Mouse (Mus musculus) hindbrain, embryonic 10.5 days (tissue): ENCODE results near the gene A2m. TPM values are rescaled to one million over a fixed set of nuclear protein-coding genes. Genes with fewer than 3 reads are reported as not detected.

Experiments
- DNase-seq: peaks from one replicate; pipeline ENCODE4 v3.0.0-alpha.2; 2017; ENCODE audit warnings: low spot score
- H3K27ac ChIP-seq: fragments of 300-500 bp; sonication (generic); 2 replicates; pipeline ENCODE4 v1.5.1; 2016; ENCODE audit warnings: mild to moderate bottlenecking, moderate library complexity
- H3K27me3 ChIP-seq: fragments of 300-500 bp; sonication (generic); 2 replicates; pipeline ENCODE4 v1.6.1; 2016; ENCODE audit warnings: mild to moderate bottlenecking; ENCODE audit not compliant: poor library complexity, insufficient read depth, severe bottlenecking
- H3K36me3 ChIP-seq: fragments of 300-500 bp; sonication (generic); 2 replicates; pipeline ENCODE4 v1.6.1; 2016; ENCODE audit warnings: mild to moderate bottlenecking, moderate library complexity
- H3K4me1 ChIP-seq: fragments of 300-500 bp; sonication (generic); replicated peaks from 2 replicates; pipeline ENCODE4 v1.6.1; 2016; ENCODE audit warnings: mild to moderate bottlenecking
- H3K4me3 ChIP-seq: fragments of 300-500 bp; sonication (generic); 2 replicates; pipeline ENCODE4 v1.5.1; 2016; ENCODE audit warnings: mild to moderate bottlenecking, moderate library complexity
- H3K9me3 ChIP-seq: fragments of 300-500 bp; sonication (generic); 2 replicates; pipeline ENCODE4 v1.6.1; 2016; ENCODE audit warnings: mild to moderate bottlenecking, moderate library complexity
- WGBS: fragments of 180-500 bp; shearing (Covaris S2); methylation state at CpG from one replicate; pipeline ENCODE4 v1.1.7; 2016; 5-methylcytosine and 5-hydroxymethylcytosine counted together
- polyA plus RNA-seq: library from polyadenylated mRNA; unstranded; fragments of >200 nt; fragmentation: Nextera tagmentation; extraction: Ambion mirVana; gene quantifications from 2 replicates; pipeline ENCODE4 v1.2.1, GENCODE M21; 2016

A2m gene
- 2.5 and 2.6 TPM in 2 replicates for polyA plus RNA-seq

DNA sequence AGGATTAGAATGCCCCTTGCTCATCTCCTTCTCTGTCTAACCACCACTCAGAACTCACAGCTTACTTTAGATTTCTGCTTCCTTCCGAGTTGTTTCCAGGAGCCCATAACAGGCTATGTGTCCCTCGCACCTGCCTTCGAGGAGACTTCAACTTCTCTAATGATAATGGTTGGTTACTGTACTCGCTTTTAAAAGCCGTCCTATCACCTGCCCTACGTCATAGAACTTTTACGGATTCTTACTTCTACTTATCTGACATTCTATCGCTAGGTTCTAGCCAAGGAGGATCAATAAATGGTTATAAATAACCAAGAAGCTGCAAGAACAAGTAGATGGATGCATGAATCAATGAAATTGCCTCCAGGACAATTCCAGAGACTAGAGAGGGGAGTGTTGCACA lies at the start of gene A2m:
Gene A2m, plus strand, starts transcription at position 301 of the 400 bp plus-strand sequence.
- Histone ChIP-seq H3K4me3 (peak within 1 kb of the TSS; percentile 44), H3K27ac (peak within 1 kb of the TSS; percentile 74), H3K9me3 (no peaks in the 10 kb centered on the region), H3K27me3 (0 out of 2 replicates have a peak, but pooled peaks cover 4% of the 10 kb centered on the region), H3K36me3 (no peaks in the 10 kb centered on the region), H3K4me1 (peaks cover 9% of the 10 kb centered on the region)
- DNase-seq = no peak
- 93% methylated on average over 8 of the region's 8 CpGs for WGBS

DNA sequence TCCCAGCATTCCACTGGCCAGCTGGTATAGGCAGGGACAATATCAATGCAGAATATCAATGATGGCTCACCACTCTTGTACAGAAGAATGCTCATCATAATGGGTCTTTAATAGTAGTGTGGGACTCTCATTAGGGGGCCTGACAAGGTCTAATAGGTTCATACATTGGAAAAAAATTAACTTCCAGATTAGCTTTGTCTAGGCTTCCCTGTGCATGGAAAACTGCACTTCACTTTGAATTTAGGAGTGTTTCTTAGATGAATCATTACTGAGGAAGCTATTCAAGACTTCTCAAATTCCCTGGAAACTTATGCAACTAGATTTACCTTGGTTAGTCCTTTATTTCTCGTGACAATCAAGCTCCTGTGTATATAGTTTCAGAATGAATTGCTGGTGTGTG lies 45.0 kb upstream of the A2m start:
- Histone ChIP-seq H3K27ac (no peak overlapping the region), H3K4me1 (no peaks in the 10 kb centered on the region), H3K9me3 (no peaks in the 10 kb centered on the region), H3K27me3 (no peaks in the 10 kb centered on the region), H3K4me3 (no peak overlapping the region), H3K36me3 (no peaks in the 10 kb centered on the region)
- no peak for DNase-seq
- 54% methylated on average over 1 of the region's 1 CpGs for WGBS

DNA sequence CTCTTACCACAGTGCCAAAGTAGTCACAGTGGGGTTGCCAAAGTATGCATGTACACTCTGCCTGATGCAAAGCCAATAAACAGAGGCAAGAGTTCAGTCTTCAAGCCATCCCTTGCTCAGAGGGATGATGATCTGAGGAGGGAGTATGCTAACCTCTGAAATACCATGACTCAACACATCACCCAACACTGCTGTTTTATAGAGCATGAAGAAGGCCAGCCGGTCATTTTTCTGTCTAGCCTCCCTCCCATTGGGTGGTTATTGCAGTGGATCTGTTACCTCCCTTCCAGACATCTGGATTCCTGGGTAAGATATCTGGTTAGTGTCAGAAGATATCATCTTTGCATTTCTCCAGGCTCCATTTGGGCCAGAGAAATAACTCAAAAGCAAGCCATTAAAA lies 34.2 kb upstream of the A2m start:
- no peak overlapping the region for H3K4me3 ChIP-seq
- no peaks in the 10 kb centered on the region for H3K36me3 ChIP-seq
- H3K27ac ChIP-seq = no peak overlapping the region
- DNase-seq = no peak
- no peaks in the 10 kb centered on the region for H3K9me3 ChIP-seq
- 84% methylated on average over 1 of the region's 1 CpGs for WGBS
- H3K4me1 ChIP-seq = no peaks in the 10 kb centered on the region
- no peaks in the 10 kb centered on the region for H3K27me3 ChIP-seq

DNA sequence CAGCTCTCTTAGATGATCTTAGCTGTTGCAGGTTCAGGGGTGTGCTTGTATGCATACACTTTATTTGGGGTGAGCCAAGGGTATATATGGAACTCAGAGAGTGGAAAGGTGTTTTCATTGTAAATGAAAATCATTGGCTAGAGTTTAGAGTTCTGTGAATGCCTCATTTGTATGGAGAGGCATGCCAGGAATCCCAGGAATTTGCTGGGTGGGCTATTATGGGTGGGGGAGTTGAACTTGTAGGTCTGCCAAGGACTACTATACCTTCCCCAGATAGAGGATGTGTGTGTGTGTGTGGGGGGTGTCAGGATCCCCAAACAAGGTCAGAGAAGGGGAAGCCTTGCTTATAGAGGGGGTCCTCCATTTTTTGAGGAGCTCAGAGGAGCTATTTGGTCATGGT lies 27.3 kb upstream of the A2m start:
- Histone ChIP-seq H3K36me3 (no peaks in the 10 kb centered on the region), H3K27me3 (no peaks in the 10 kb centered on the region), H3K4me1 (no peaks in the 10 kb centered on the region), H3K9me3 (no peaks in the 10 kb centered on the region), H3K27ac (no peak overlapping the region), H3K4me3 (no peak overlapping the region)
- no peak for DNase-seq

DNA sequence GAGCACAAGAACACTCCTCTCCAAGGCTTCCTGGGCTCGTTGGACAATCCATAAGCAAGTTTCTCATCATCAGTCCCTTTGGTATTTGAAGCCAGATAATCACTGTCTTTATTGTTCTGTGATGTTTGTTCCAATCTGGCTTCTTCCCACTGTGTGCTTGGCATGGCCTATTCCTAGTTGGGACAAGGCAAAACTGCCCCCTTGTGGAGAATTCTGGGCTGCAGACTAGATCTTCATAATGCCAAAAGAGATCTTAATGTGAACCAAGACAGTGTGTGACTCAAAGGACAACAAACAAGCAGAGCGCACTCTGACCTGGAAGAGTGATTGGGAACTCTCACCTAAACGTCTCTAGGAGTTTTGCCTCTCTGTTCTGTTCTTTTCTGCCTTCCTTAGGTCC lies 23.4 kb upstream of the A2m start:
- Histone ChIP-seq H3K9me3 (no peaks in the 10 kb centered on the region), H3K27me3 (no peaks in the 10 kb centered on the region), H3K4me3 (no peak overlapping the region), H3K4me1 (no peaks in the 10 kb centered on the region), H3K27ac (no peak overlapping the region), H3K36me3 (no peaks in the 10 kb centered on the region)
- DNase-seq = no peak
- 44% methylated on average over 3 of the region's 3 CpGs for WGBS

DNA sequence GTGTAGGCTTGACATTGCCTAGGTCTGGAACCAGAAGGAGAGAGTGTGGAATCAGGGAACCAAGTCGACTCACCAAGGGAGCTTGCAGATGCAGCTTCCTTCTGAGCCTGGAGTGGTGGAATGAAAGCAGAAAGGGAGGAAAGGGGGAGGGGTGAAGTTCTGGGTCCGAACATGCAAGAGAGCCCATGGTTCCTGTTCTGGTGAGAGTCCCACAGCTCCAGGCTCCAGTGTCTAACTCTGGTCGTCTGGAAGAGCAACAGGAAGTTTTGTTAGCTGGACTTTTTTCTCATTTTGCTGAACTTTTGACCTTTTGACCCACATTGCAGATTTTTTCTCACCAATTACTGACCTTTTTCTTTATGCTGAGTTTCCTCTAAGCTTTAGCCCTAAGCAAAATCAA lies 17.7 kb upstream of the A2m start:
- Histone ChIP-seq H3K27me3 (no peaks in the 10 kb centered on the region), H3K4me3 (no peak overlapping the region), H3K9me3 (no peaks in the 10 kb centered on the region), H3K27ac (no peak overlapping the region), H3K36me3 (no peaks in the 10 kb centered on the region), H3K4me1 (no peaks in the 10 kb centered on the region)
- DNase-seq = peak; percentile 8
- 35% methylated on average over 3 of the region's 3 CpGs for WGBS

DNA sequence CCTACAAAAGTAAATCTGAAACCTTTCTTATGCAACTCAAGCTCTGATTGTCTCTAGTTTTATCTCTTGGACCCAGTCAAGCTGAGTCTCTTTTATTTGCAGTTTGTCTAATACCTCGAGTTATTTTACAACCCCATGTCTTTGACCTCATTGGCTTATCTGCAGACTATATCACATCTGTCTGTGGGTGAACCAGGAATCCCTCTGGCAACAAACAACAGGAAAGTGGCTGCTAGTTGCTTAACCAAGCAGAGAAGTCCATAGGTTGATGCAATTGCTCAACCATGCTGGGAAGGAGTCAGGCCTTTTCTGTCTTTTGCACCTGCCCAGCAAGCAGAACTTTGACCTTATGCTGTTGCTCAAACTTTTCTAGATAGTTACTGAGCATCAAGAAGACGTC lies 12.7 kb upstream of the A2m start:
- Histone ChIP-seq H3K4me1 (no peaks in the 10 kb centered on the region), H3K27ac (no peak overlapping the region), H3K36me3 (no peaks in the 10 kb centered on the region), H3K27me3 (no peaks in the 10 kb centered on the region), H3K9me3 (no peaks in the 10 kb centered on the region), H3K4me3 (no peak overlapping the region)
- DNase-seq = no peak
- WGBS = 77% methylated on average over 2 of the region's 2 CpGs

DNA sequence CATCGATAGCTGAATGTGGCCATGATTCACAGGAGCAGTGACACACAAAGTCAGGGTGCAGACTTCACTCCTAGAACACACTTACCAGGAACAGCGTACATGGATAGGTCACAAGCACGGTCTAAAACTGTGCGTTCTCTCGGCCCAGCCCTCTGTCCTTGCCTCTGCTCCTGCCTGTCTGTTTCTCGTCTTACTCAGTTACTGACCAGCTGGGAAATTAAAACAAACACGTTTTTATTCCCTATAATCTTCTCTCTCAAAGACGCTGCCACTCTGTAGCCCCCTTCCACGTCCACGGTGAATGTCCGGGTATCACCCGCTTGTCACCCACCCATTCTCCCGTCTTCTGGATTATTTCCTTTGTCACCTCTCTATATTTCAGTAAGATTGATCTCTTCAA lies 656 bp upstream of the A2m start:
- Histone ChIP-seq H3K36me3 (no peaks in the 10 kb centered on the region), H3K4me3 (no peak overlapping the region), H3K4me1 (peaks cover 9% of the 10 kb centered on the region), H3K27ac (no peak overlapping the region), H3K27me3 (0 out of 2 replicates have a peak, but pooled peaks cover 4% of the 10 kb centered on the region), H3K9me3 (no peaks in the 10 kb centered on the region)
- 86% methylated on average over 13 of the region's 13 CpGs for WGBS
- DNase-seq = no peak

DNA sequence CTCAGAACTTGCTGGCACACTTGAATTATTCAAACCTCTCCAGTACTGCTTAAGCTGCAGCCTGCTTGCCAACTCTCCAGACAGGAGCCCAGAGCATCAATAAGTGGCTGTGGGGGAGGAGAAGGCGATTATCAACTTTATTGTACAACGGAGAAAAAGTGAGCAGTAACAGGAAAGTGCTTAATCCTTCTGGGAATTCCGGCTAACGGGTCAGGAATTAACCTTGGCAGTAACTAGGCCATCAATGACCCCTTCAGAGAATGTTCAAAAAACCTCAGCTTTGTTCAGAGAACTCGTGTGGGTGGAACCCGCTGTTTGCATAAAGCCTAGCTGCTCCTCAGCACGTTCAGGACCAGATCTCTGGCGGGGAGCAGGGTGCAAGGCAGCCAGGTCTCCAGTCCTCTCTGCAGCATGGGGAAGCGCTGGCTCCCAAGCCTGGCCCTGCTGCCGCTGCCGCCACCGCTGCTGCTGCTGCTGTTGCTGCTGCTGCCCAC lies 749 bp downstream of the A2m start:
- peak; percentile 54 for DNase-seq
- Histone ChIP-seq H3K27me3 (0 out of 2 replicates have a peak, but pooled peaks cover 4% of the 10 kb centered on the region), H3K36me3 (no peaks in the 10 kb centered on the region), H3K27ac (peak overlapping the region; percentile 74), H3K9me3 (no peaks in the 10 kb centered on the region), H3K4me3 (peak overlapping the region; percentile 44), H3K4me1 (peaks cover 9% of the 10 kb centered on the region)
- WGBS = 7% methylated on average over 12 of the region's 12 CpGs

DNA sequence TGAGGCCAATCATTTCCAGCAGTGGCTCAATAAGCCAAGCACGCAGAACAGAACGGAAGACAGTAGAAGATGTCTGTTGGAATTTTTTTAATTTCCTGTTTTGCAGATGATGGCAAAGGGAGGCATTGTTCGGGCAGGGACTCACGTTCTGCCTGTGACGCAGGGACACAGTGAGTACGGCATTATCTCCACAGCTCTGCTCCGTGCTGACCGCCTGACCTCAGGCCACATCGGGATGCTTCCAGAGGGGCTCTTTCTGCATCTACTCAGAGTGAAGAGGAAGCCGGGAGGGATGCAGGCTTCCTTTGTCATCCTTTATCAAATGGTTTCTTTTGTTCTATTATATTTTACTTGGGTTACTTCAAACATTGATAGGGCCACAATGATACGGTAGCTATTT lies 13.3 kb downstream of the A2m start:
- 61% methylated on average over 11 of the region's 11 CpGs for WGBS

More for the DNA sequence above, 13.3 kb downstream of the A2m start:
- no peaks in the 10 kb centered on the region for H3K27me3 ChIP-seq
- H3K4me3 ChIP-seq = no peak overlapping the region
- H3K27ac ChIP-seq = no peak overlapping the region
- H3K9me3 ChIP-seq = no peaks in the 10 kb centered on the region
- no peak for DNase-seq
- no peaks in the 10 kb centered on the region for H3K36me3 ChIP-seq
- H3K4me1 ChIP-seq = no peaks in the 10 kb centered on the region

Other genes with a start within 250 kb of the A2m start
- gene Iqsec3, start 161.7 kb upstream of the A2m start, polyA plus RNA-seq = 0.26 and 1.5 TPM in 2 replicates
- not detected in 2 replicates for gene Gm7298, start 97.6 kb downstream of the A2m start, polyA plus RNA-seq
- gene Mug1, start 203.2 kb downstream of the A2m start, polyA plus RNA-seq = not detected in 2 replicates